Comparison of ENCODE assay signal across 8 mouse cellular contexts in genomic region chr5:103856286-103857009, GRCm38 (mm10). TPM values are rescaled to one million over a fixed set of nuclear protein-coding genes. Genes with fewer than 3 reads are reported as not detected.
A peak's percentile ranks its signal among the peaks of the same experiment; 100 is the strongest.
DNase-seq lines count a peak whose midpoint lies in the region; ATAC-seq lines count a peak whose summit lies in the region.

No protein-coding gene starts in this region.

- H3K4me3 ChIP-seq in forebrain, embryonic 14.5 days (ENCODE audit: low read depth, low read length) = no peak overlapping the region
- no peak overlapping the region for H3K4me3 ChIP-seq in midbrain, embryonic 16.5 days (ENCODE audit: low read depth, low read length)

- H3K36me3 ChIP-seq in forebrain, embryonic 14.5 days (ENCODE audit: control insufficient read depth, insufficient read depth, low read length) = 0 out of 2 replicates have a peak, but pooled peaks cover 6% of the 10 kb centered on the region
- H3K36me3 ChIP-seq in midbrain, embryonic 16.5 days (ENCODE audit: control insufficient read depth, insufficient read depth, low read length) = no peaks in the 10 kb centered on the region; the same call in 1 of the 2 replicates

- H3K27ac ChIP-seq in forebrain, embryonic 14.5 days (ENCODE audit: low read depth, low read length) = peak overlapping the region; percentile 52; the same call in 1 of the 2 replicates
- H3K27ac ChIP-seq in midbrain, embryonic 16.5 days (ENCODE audit: low read length) = no peak overlapping the region

- peaks cover 7% of the 10 kb centered on the region; the same call in 1 of the 2 replicates for H3K4me1 ChIP-seq in forebrain, embryonic 14.5 days (ENCODE audit: control insufficient read depth, insufficient read depth, low read length)
- peaks cover 7% of the 10 kb centered on the region for H3K4me1 ChIP-seq in midbrain, embryonic 16.5 days (ENCODE audit: control insufficient read depth, insufficient read depth, low read length)

- no peaks in the 10 kb centered on the region for H3K9me3 ChIP-seq in forebrain, embryonic 14.5 days (replicated peaks; ENCODE audit: control insufficient read depth, low read length)
- no peaks in the 10 kb centered on the region for H3K9me3 ChIP-seq in midbrain, embryonic 16.5 days (replicated peaks; ENCODE audit: control insufficient read depth, low read length, poor library complexity, severe bottlenecking)

- H3K4me2 ChIP-seq in forebrain, embryonic 14.5 days (ENCODE audit: low read length) = no peak overlapping the region
- H3K4me2 ChIP-seq in midbrain, embryonic 16.5 days (ENCODE audit: low read length) = no peak overlapping the region

- peak; percentile 67 for DNase-seq in gastrocnemius, adult 18-20 months (ENCODE audit: low spot score)
- DNase-seq in gastrocnemius, postnatal 4 days (ENCODE audit: low spot score in 2 of 2) = no peak
- DNase-seq in 416B (ENCODE audit: low read depth) = peak; percentile 82
- peak; percentile 80 for DNase-seq in ZHBTc4 (ENCODE audit: low read depth, low spot score)
- peak; percentile 84 for DNase-seq in forebrain, embryonic 14.5 days (ENCODE audit: low spot score)
- peak; percentile 62 to 67 for DNase-seq in kidney, postnatal 36 days
- no peak for DNase-seq in right cerebral cortex, postnatal 14 days

- no peaks in the 10 kb centered on the region for H3K27me3 ChIP-seq in forebrain, embryonic 14.5 days (replicated peaks; ENCODE audit: control insufficient read depth, insufficient read depth, low read length)
- no peaks in the 10 kb centered on the region for H3K27me3 ChIP-seq in midbrain, embryonic 16.5 days (ENCODE audit: control insufficient read depth, insufficient read depth, low read depth, low read length)

- ATAC-seq in forebrain, embryonic 14.5 days = peak; percentile 37; the same call in 1 of the 2 replicates
- peak; percentile 59 for ATAC-seq in midbrain, embryonic 16.5 days

- no peak overlapping the region for H3K9ac ChIP-seq in forebrain, embryonic 14.5 days (ENCODE audit: low read length)
- H3K9ac ChIP-seq in midbrain, embryonic 16.5 days (ENCODE audit: low read depth, low read length) = no peak overlapping the region

- 66% methylated on average over 5 of the region's 5 CpGs for WGBS in forebrain, embryonic 14.5 days
- WGBS in midbrain, embryonic 16.5 days = 66% methylated on average over 5 of the region's 5 CpGs

RNA-seq across cellular contexts. Expression of gene Klhl8, which starts 54.6 kb away (rescaled TPM):
- total RNA-seq in gastrocnemius, adult 18-20 months (2021) = 10 to 100 TPM; 28.4 to 28.6 TPM
- 10 to 100 TPM; 19.6 to 19.9 TPM for total RNA-seq in gastrocnemius, postnatal 4 days (2021)
- 41.1 and 46.5 TPM in 2 replicates for polyA plus RNA-seq in forebrain, embryonic 14.5 days (2014; fragmentation: Nextera tagmentation; extraction: Ambion mirVana)
- polyA plus RNA-seq in midbrain, embryonic 16.5 days (2015; fragmentation: Nextera tagmentation; extraction: Ambion mirVana) = 49.6 and 49.7 TPM in 2 replicates

Comparison
In these comparisons a context has a peak if more than half of its experiments do, and no peak if none do; other contexts are left out.
1. DNase-seq: peak in gastrocnemius, adult 18-20 months (single experiment), 416B (single experiment), ZHBTc4 (single experiment), forebrain, embryonic 14.5 days (single experiment) and kidney, postnatal 36 days (2 of 2); none in gastrocnemius, postnatal 4 days (0 of 2) and right cerebral cortex, postnatal 14 days (single experiment).